Mouse (Mus musculus): ENCODE measurements around the gene Gmppb.
A peak's percentile ranks its signal among the peaks of the same experiment; 100 is the strongest.

Gmppb gene

GRCm38 (mm10) chr9:108051931-108052220 is 2.8 kb downstream of the Gmppb start:
- no peak for DNase-seq

GRCm38 (mm10) chr9:108052411-108052810 is 3.4 kb downstream of the Gmppb start:
- no peak for DNase-seq

GRCm38 (mm10) chr9:108052885-108053664 is 4.0 kb downstream of the Gmppb start, which contains the start of gene Amigo3:
Amigo3 (plus strand) TSS chr9:108053159.
- peak; percentile 96 for DNase-seq

GRCm38 (mm10) chr9:108053665-108054225 is 4.7 kb downstream of the Gmppb start:
- no peak for DNase-seq

GRCm38 (mm10) chr9:108054331-108055040 is 5.4 kb downstream of the Gmppb start:
- DNase-seq = no peak

GRCm38 (mm10) chr9:108055061-108055460 is 6.0 kb downstream of the Gmppb start:
- DNase-seq = no peak

- DNase-seq = no peak
Measured at GRCm38 (mm10) chr9:108055661-108056237, 6.7 kb downstream of the Gmppb start.

- no peak for DNase-seq
Measured at GRCm38 (mm10) chr9:108056361-108057261, 7.6 kb downstream of the Gmppb start.

- no peak for DNase-seq
Measured at GRCm38 (mm10) chr9:108057262-108057562, 8.2 kb downstream of the Gmppb start.

- DNase-seq = peak; percentile 4
Measured at GRCm38 (mm10) chr9:108058291-108058690, 9.2 kb downstream of the Gmppb start.

- no peak for DNase-seq
Measured at GRCm38 (mm10) chr9:108062142-108062541, 13.1 kb downstream of the Gmppb start.

- DNase-seq = peak; percentile 2
Measured at GRCm38 (mm10) chr9:108063361-108063760, 14.3 kb downstream of the Gmppb start.

GRCm38 (mm10) chr9:108065491-108066011 is 16.5 kb downstream of the Gmppb start:
- peak; percentile 69 for DNase-seq

- no peak for DNase-seq
Measured at GRCm38 (mm10) chr9:108067199-108067598, 18.2 kb downstream of the Gmppb start.

- peak; percentile 79 for DNase-seq
Measured at GRCm38 (mm10) chr9:108067900-108068299, 18.9 kb downstream of the Gmppb start.

GRCm38 (mm10) chr9:108069007-108069406 is 20.0 kb downstream of the Gmppb start:
- no peak for DNase-seq

GRCm38 (mm10) chr9:108069529-108069928 is 20.5 kb downstream of the Gmppb start:
- DNase-seq = no peak

GRCm38 (mm10) chr9:108071801-108072200 is 22.8 kb downstream of the Gmppb start:
- DNase-seq = no peak

GRCm38 (mm10) chr9:108072481-108072924 is 23.5 kb downstream of the Gmppb start:
- no peak for DNase-seq

GRCm38 (mm10) chr9:108073141-108073930 is 24.3 kb downstream of the Gmppb start:
- no peak for DNase-seq

GRCm38 (mm10) chr9:108080168-108080567 is 31.1 kb downstream of the Gmppb start, which contains the start of gene Mst1:
Mst1 (plus strand) TSS chr9:108080436.
- no peak for DNase-seq

All from right cerebral cortex, postnatal 14 days (tissue).